Mouse (Mus musculus): ENCODE results near the gene Sh3kbp1. TPM values are rescaled to one million over a fixed set of nuclear protein-coding genes. Genes with fewer than 3 reads are reported as not detected.

The Sh3kbp1 gene
- polyA plus RNA-seq, 1 experiment from 2014 or later = 29.6 TPM

- Histone ChIP-seq H3K4me2 (ENCODE audit: low read depth, low read length) (no peak overlapping the region), H3K36me3 (ENCODE audit: control insufficient read depth, insufficient read depth, low read length) (no peaks in the 10 kb centered on the region), H3K9ac (ENCODE audit: low read length) (no peak overlapping the region), H3K9me3 (replicated peaks; ENCODE audit: control insufficient read depth, low read length) (no peaks in the 10 kb centered on the region), H3K4me1 (ENCODE audit: control insufficient read depth, insufficient read depth, low read length) (no peaks in the 10 kb centered on the region), H3K27me3 (ENCODE audit: control insufficient read depth, insufficient read depth, low read length) (no peaks in the 10 kb centered on the region; the same call in 1 of the 2 replicates), H3K4me3 (replicated peaks; ENCODE audit: low read length) (no peak overlapping the region), H3K27ac (ENCODE audit: low read length) (no peak overlapping the region)
- WGBS = 87% methylated on average over 3 of the region's 3 CpGs
- ATAC-seq (ENCODE audit: insufficient read depth, low FRiP score) = no peak
Observed at GRCm38 (mm10) chrX:159903421-159903820, 276.3 kb downstream of the Sh3kbp1 start.

GRCm38 (mm10) chrX:159907703-159908102, 280.6 kb downstream of the Sh3kbp1 start:
- Histone ChIP-seq H3K9ac (ENCODE audit: low read length) (no peak overlapping the region), H3K27ac (ENCODE audit: low read length) (no peak overlapping the region), H3K4me1 (ENCODE audit: control insufficient read depth, insufficient read depth, low read length) (no peaks in the 10 kb centered on the region), H3K4me2 (ENCODE audit: low read depth, low read length) (no peak overlapping the region), H3K27me3 (ENCODE audit: control insufficient read depth, insufficient read depth, low read length) (no peaks in the 10 kb centered on the region), H3K9me3 (replicated peaks; ENCODE audit: control insufficient read depth, low read length) (no peaks in the 10 kb centered on the region), H3K4me3 (replicated peaks; ENCODE audit: low read length) (no peak overlapping the region), H3K36me3 (ENCODE audit: control insufficient read depth, insufficient read depth, low read length) (no peaks in the 10 kb centered on the region)
- ATAC-seq (ENCODE audit: insufficient read depth, low FRiP score) = no peak
- WGBS = 78% methylated on average over 1 of the region's 1 CpGs

- no peak for ATAC-seq (ENCODE audit: insufficient read depth, low FRiP score)
- Histone ChIP-seq H3K27ac (ENCODE audit: low read length) (peak overlapping the region; percentile 23; the same call in 1 of the 2 replicates), H3K9ac (ENCODE audit: low read length) (no peak overlapping the region), H3K27me3 (ENCODE audit: control insufficient read depth, insufficient read depth, low read length) (no peaks in the 10 kb centered on the region), H3K9me3 (replicated peaks; ENCODE audit: control insufficient read depth, low read length) (no peaks in the 10 kb centered on the region), H3K36me3 (ENCODE audit: control insufficient read depth, insufficient read depth, low read length) (no peaks in the 10 kb centered on the region), H3K4me3 (replicated peaks; ENCODE audit: low read length) (no peak overlapping the region), H3K4me1 (ENCODE audit: control insufficient read depth, insufficient read depth, low read length) (no peaks in the 10 kb centered on the region), H3K4me2 (ENCODE audit: low read depth, low read length) (no peak overlapping the region)
- WGBS = 57% methylated on average over 6 of the region's 6 CpGs
Observed at GRCm38 (mm10) chrX:159909446-159910277, 282.6 kb downstream of the Sh3kbp1 start.

GRCm38 (mm10) chrX:159910600-159910999, 283.5 kb downstream of the Sh3kbp1 start:
- Histone ChIP-seq H3K27ac (ENCODE audit: low read length) (peak overlapping the region; percentile 23; the same call in 1 of the 2 replicates), H3K4me3 (replicated peaks; ENCODE audit: low read length) (no peak overlapping the region), H3K36me3 (ENCODE audit: control insufficient read depth, insufficient read depth, low read length) (no peaks in the 10 kb centered on the region), H3K9me3 (replicated peaks; ENCODE audit: control insufficient read depth, low read length) (no peaks in the 10 kb centered on the region), H3K9ac (ENCODE audit: low read length) (no peak overlapping the region), H3K4me2 (ENCODE audit: low read depth, low read length) (no peak overlapping the region), H3K4me1 (ENCODE audit: control insufficient read depth, insufficient read depth, low read length) (no peaks in the 10 kb centered on the region), H3K27me3 (ENCODE audit: control insufficient read depth, insufficient read depth, low read length) (no peaks in the 10 kb centered on the region)
- WGBS = 64% methylated on average over 3 of the region's 3 CpGs
- 0 out of 2 replicates have a peak, but pooled peaks have one; percentile 17 for ATAC-seq (ENCODE audit: insufficient read depth, low FRiP score)

DNA sequence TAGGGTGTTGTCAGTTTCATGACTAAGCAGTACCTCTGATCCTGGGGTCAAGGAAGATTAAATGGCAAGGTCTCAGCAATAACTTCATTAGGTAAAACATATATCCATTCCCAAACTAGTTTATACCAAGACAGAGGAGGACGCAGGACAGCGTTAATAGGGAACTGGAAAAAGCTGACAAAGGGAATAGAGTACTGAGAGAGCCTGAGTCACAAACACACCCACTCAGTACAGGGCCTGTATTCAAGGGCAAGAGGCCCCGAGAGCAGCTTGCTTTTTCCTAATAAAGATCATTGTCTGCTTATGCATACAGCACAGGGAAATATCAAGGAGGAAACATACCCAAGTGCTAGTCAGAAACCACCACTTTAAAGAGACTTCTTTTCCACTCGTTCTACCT, 284.5 kb downstream of the Sh3kbp1 start:
- no peaks in the 10 kb centered on the region for H3K36me3 ChIP-seq (ENCODE audit: control insufficient read depth, insufficient read depth, low read length)
- H3K27ac ChIP-seq (ENCODE audit: low read length) = no peak overlapping the region
- no peak overlapping the region for H3K4me3 ChIP-seq (replicated peaks; ENCODE audit: low read length)
- H3K4me2 ChIP-seq (ENCODE audit: low read depth, low read length) = no peak overlapping the region
- no peaks in the 10 kb centered on the region for H3K9me3 ChIP-seq (replicated peaks; ENCODE audit: control insufficient read depth, low read length)
- WGBS = 70% methylated on average over 4 of the region's 4 CpGs
- no peaks in the 10 kb centered on the region for H3K27me3 ChIP-seq (ENCODE audit: control insufficient read depth, insufficient read depth, low read length)
- no peak overlapping the region for H3K9ac ChIP-seq (ENCODE audit: low read length)
- H3K4me1 ChIP-seq (ENCODE audit: control insufficient read depth, insufficient read depth, low read length) = no peaks in the 10 kb centered on the region
- no peak for ATAC-seq (ENCODE audit: insufficient read depth, low FRiP score)

DNA sequence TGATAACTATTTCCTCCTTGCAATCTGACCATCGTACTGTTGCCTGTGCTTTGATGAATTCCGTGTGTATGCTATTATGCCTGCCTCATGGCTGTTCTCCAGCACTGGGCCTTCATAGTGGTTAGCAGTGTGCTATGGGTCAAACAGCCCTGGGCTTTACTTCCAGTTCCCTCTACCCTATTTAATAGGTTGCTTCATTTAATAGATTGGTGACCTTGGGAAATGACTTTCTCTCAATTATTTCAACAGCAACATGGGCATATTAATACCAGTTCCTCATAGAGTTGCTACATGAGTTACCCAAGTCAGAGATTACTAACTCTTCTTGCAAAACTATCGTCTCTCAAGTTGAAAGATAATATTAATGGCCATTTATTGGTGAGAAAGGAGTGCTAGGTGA, 285.0 kb downstream of the Sh3kbp1 start:
- no peak overlapping the region for H3K4me3 ChIP-seq (replicated peaks; ENCODE audit: low read length)

DNA sequence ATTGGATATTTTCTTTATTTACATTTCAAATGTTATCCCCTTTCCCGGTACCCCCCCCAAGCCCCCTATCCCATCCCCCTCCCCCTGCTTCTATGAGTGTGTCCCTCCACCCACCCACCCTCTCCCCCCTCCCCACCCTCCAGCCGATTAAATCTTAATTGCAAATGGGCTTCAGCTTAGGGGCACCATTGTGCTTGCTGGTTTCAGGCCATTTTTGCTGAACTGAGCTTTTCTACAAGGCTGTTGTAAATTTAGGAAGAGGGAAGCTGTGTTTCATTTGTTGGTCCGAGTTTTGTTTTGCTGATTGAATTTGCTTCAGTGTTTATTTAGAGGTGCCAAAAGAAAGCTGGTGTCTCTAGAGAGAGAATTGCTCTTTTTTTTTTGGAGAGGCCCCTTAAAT, 286.4 kb downstream of the Sh3kbp1 start:
- no peak for ATAC-seq (ENCODE audit: insufficient read depth, low FRiP score)
- H3K9ac ChIP-seq (ENCODE audit: low read length) = no peak overlapping the region
- no peaks in the 10 kb centered on the region for H3K4me1 ChIP-seq (ENCODE audit: control insufficient read depth, insufficient read depth, low read length)
- no peak overlapping the region for H3K27ac ChIP-seq (ENCODE audit: low read length)
- H3K36me3 ChIP-seq (ENCODE audit: control insufficient read depth, insufficient read depth, low read length) = no peaks in the 10 kb centered on the region
- no peaks in the 10 kb centered on the region for H3K9me3 ChIP-seq (replicated peaks; ENCODE audit: control insufficient read depth, low read length)
- 58% methylated on average over 3 of the region's 3 CpGs for WGBS
- H3K27me3 ChIP-seq (ENCODE audit: control insufficient read depth, insufficient read depth, low read length) = no peaks in the 10 kb centered on the region
- H3K4me3 ChIP-seq (replicated peaks; ENCODE audit: low read length) = no peak overlapping the region
- no peak overlapping the region for H3K4me2 ChIP-seq (ENCODE audit: low read depth, low read length)

More for the DNA sequence above, 285.0 kb downstream of the Sh3kbp1 start:
- ATAC-seq (ENCODE audit: insufficient read depth, low FRiP score) = no peak
- H3K36me3 ChIP-seq (ENCODE audit: control insufficient read depth, insufficient read depth, low read length) = no peaks in the 10 kb centered on the region
- no peak overlapping the region for H3K4me2 ChIP-seq (ENCODE audit: low read depth, low read length)
- H3K9ac ChIP-seq (ENCODE audit: low read length) = no peak overlapping the region
- no peaks in the 10 kb centered on the region for H3K4me1 ChIP-seq (ENCODE audit: control insufficient read depth, insufficient read depth, low read length)
- 72% methylated on average over 3 of the region's 3 CpGs for WGBS
- H3K9me3 ChIP-seq (replicated peaks; ENCODE audit: control insufficient read depth, low read length) = no peaks in the 10 kb centered on the region
- no peak overlapping the region for H3K27ac ChIP-seq (ENCODE audit: low read length)
- H3K27me3 ChIP-seq (ENCODE audit: control insufficient read depth, insufficient read depth, low read length) = no peaks in the 10 kb centered on the region

- Histone ChIP-seq H3K9ac (ENCODE audit: low read length) (no peak overlapping the region), H3K4me1 (ENCODE audit: control insufficient read depth, insufficient read depth, low read length) (no peaks in the 10 kb centered on the region), H3K36me3 (ENCODE audit: control insufficient read depth, insufficient read depth, low read length) (no peaks in the 10 kb centered on the region), H3K9me3 (replicated peaks; ENCODE audit: control insufficient read depth, low read length) (no peaks in the 10 kb centered on the region), H3K4me3 (replicated peaks; ENCODE audit: low read length) (no peak overlapping the region), H3K27ac (ENCODE audit: low read length) (no peak overlapping the region), H3K27me3 (ENCODE audit: control insufficient read depth, insufficient read depth, low read length) (no peaks in the 10 kb centered on the region), H3K4me2 (ENCODE audit: low read depth, low read length) (no peak overlapping the region)
- no peak for ATAC-seq (ENCODE audit: insufficient read depth, low FRiP score)
- 43% methylated on average over 1 of the region's 1 CpGs for WGBS
Observed at GRCm38 (mm10) chrX:159915125-159915524, 288.1 kb downstream of the Sh3kbp1 start.

- H3K9me3 ChIP-seq (replicated peaks; ENCODE audit: control insufficient read depth, low read length) = no peaks in the 10 kb centered on the region
Observed at GRCm38 (mm10) chrX:159924759-159925158, 297.7 kb downstream of the Sh3kbp1 start.

More at GRCm38 (mm10) chrX:159924759-159925158, 297.7 kb downstream of the Sh3kbp1 start:
- ATAC-seq (ENCODE audit: insufficient read depth, low FRiP score) = no peak
- 80% methylated on average over 6 of the region's 6 CpGs for WGBS
- no peak overlapping the region for H3K4me3 ChIP-seq (replicated peaks; ENCODE audit: low read length)
- H3K4me2 ChIP-seq (ENCODE audit: low read depth, low read length) = no peak overlapping the region
- no peaks in the 10 kb centered on the region for H3K36me3 ChIP-seq (ENCODE audit: control insufficient read depth, insufficient read depth, low read length)
- no peak overlapping the region for H3K27ac ChIP-seq (ENCODE audit: low read length)
- peaks cover 4% of the 10 kb centered on the region; the same call in 1 of the 2 replicates for H3K27me3 ChIP-seq (ENCODE audit: control insufficient read depth, insufficient read depth, low read length)
- no peak overlapping the region for H3K9ac ChIP-seq (ENCODE audit: low read length)
- H3K4me1 ChIP-seq (ENCODE audit: control insufficient read depth, insufficient read depth, low read length) = no peaks in the 10 kb centered on the region
